Mouse (Mus musculus) B cell, adult 2 months (primary cell): ENCODE measurements around the gene Zbtb38.

Experiments used
- DNase-seq, 2 experiments: peaks; one replicate each; pipeline ENCODE4 v3.0.0; 2022

Gene Zbtb38

DNA sequence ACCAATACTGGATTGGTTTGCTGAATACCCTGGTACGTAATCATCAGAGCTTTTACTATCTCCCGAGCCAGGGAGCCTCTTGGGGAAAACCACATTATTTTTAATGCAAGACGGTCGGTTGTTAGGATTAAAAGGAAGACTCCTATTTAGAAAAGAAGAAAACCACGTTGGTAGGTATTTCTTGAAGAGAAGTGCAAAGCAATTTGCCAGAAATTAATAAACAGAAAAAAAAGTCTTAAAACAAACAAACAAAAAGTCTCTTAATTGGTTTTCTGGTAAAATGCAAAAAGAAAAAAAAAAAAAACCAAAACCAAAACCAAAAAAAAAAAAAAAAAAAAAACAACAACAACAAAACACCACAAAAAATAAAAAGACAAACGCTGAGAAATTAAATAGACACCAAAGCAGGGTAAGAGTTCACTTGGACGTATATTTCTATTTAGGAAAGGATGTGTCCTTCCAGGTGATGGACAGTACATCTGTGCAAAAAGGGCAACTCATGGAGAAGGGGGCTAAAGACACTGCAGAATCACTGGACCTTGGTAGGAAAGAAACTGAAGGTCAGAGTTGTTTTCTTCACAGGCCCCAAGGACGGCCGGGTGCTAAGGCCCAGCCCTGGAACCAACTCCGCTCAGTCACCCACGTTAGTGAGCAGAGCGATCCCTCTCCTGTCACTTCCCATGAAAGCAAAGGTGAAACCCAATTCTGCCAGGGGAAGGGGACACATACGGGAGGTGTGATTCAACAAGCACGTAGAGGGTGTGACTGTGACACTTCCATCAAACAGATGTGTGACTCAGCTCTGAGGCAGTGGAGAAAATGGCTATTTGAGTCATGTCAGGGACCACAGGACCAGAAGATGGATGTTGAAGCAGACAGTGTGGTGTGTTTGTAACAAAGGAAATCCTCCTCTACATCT lies 38.9 kb downstream of the Zbtb38 start:
- no peak for DNase-seq

DNA sequence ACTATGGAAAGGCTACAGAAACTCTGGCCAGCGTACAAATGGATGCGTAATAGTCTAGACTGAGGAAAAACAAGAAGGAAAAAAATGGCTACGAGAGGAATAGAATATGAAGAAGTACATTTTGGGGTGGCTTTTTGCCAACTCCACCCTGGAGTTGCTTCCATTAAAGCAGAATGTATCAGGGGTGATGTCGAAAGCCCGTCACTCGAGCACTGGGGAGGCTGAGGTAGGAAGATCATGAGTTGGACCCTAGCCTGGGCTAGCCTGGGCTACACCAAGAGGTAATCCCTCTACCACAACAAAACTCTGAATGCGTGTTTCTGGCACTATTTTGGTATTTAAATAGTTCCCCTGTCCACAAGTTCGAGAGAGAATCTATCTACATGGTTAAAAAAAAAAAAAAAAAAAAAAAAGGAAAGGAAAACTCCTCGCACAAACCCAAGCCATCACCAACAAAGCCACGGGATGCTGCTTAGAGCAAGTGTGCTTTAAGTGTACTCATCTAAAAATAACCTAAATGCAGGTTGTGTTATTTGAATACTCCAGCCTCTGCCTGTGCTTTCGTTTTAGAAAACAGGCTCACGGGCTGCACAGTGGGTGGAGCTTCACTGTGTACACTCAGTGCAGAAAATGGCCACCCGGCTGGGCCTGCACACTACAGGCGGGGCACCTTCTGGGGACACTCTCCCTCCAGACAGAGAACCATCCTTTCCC lies 39.7 kb downstream of the Zbtb38 start:
- DNase-seq, result peak; percentile 66 to 72

GRCm38 (mm10) chr9:96712045-96712444 lies 40.6 kb downstream of the Zbtb38 start:
- DNase-seq, result no peak

DNA sequence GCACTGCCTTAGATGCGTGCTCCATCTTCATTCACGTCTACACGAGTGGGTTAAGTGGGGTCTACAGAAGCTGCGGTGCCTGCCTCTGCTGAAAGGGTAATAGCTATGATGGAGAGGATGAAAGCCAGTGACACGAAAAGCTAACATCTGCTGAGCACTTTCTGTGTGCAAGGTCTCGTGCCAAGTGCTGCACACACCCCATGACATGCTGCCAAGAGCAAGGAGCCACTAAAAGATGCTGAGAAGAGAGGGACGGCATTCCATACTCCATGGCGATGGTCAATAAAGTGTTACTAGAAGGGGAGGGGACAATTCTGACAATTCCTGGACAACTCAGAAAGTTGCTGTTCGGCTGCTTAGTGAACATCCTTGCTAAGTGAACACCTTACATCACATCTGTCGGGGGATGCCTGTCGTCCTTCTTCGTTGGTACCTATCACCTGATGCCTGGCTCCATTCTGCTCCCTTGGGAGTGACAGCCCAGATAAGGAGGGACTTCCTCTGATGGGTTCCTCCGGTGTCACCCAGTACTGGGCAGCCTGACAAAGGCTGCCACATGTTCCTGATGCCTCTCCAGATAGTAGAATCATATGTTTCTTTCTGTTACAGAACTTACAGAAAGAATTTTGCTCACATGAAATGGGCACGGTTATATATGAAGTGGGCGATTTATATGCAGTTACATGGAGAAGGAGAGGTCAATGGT lies 42.2 kb downstream of the Zbtb38 start:
- no peak for DNase-seq

- DNase-seq, result no peak
These were observed 43.7 kb downstream of the Zbtb38 start for GRCm38 (mm10) chr9:96708905-96709304.

DNA sequence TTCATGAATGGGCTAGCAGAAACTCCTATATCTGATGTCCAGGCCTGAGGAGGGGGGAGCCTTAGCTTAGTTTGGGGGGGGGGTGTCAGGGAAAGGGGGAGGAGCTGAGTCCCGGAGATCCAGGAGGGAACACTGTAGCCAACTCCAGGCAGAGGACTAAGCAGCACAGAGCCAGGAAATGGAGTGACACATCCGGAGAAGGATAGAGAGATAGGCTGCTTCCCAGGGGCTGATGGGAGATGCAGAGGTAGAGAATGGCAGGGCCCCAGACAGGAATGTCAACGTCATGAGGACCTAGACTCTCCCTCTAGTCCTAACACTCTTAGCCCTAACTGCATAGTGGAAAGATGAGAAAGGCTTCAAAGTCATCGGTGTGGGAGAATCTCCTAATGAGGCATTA lies 44.7 kb downstream of the Zbtb38 start:
- DNase-seq, result no peak

DNA sequence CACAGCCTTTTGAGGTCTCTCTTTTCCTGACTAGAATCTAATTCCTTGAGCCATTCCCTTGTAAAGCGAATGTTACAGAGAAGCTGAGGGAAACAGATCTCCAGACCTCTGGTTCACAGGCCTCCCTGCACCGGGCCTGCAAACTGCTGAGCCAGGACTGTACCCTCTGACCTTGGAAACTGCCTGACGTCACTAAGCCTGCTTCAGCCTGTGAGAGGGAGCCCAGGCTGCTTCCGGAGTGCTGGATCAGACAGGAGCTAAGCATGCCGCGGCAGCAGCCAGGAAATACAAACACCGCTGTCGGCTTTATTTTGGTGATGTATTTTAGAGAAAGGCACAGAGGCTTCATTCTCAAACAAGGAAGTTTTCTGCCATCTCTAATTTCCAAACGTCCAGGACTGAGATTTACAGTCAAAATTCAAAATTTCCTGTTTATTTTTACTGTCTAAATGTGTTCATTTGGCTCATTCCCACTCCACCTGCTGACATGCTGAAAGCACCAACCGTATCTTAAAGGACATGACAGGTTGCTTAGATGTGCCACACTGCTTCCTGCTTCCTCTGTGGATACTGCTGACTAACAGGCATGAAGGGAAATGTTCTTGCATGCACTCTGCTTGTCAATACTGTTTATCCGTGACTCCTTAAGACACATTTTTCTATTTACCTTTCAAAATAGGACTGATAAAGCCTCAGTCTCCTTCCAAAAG lies 46.9 kb downstream of the Zbtb38 start:
- peak; percentile 23 to 45 for DNase-seq

DNA sequence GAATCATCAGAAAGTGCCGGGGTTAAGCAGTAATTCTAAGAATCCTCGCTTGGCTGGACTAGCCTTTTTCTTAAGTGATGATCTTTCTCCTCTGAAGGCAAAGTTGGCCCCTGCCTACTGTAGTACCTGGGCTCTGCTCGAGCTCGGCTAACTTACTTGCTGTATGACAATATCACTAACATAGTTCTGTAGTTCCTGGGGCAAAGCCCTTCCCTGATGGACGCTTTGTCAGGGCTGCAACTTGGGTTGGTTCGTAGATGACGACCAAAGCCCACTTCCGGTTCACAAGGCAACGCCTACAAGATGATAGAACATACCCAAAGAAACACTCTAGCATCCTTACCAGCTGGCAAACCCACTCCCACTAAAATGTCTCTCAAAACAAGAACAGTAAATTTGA lies 47.7 kb downstream of the Zbtb38 start:
- DNase-seq, result no peak

- DNase-seq, result no peak
These were observed 50.7 kb downstream of the Zbtb38 start for GRCm38 (mm10) chr9:96701891-96702290.

DNA sequence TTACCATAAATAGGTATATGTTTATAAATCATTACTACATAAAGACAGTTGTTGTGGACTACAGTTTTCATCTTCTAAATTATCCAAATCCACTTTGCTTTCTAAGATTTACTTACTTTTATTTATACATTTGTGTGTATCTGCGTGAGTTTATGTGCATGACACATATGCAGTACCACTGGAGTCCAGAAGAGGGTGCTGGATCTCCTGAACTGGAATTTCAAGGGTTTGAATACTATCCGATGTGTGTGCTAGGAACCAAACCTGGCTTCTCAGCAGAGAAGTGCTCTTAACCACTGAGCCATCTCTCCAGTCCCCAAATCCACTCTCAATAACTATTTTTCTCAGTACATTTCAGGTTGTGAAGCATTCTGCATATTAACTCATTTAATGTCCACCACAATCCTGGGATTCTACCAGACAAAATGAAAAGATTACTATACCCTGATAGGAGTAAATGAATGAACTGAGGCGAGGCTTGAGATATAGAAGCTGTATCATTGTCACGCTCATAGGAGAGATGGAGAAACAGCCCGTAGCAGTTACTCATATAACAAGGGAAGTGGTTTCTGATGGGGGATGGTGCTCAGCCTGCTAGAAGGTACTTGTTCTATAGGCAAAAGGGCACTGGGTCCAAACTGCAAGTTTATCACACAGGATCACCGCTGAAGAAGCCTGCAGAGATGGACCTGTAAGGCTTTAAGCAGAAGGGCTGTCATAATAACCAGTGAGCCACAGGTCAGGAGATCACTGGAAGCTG lies 53.2 kb downstream of the Zbtb38 start:
- peak; percentile 16 to 20 for DNase-seq

- DNase-seq, result no peak
These were observed 55.7 kb downstream of the Zbtb38 start for GRCm38 (mm10) chr9:96696788-96697492.

DNA sequence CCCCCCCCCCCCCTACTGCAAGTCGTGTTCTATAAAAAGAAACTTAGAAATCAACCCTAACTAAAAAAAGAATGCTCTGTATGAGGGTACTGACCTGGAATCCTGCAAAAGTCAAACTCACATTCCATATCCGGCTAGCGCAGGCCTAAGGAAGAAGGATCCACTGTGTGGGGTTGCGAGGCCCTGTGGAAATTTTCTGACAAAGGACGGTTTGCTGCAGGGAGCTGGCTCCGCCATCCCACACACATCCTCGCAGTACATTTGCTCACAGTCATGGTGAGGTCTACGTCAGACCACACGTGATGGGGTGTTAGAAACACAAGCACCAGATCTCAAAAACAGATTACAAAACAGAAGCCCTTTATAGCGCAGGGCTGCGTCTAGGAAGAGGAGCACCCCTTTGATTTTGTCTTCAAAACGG lies 56.5 kb downstream of the Zbtb38 start:
- no peak for DNase-seq

DNA sequence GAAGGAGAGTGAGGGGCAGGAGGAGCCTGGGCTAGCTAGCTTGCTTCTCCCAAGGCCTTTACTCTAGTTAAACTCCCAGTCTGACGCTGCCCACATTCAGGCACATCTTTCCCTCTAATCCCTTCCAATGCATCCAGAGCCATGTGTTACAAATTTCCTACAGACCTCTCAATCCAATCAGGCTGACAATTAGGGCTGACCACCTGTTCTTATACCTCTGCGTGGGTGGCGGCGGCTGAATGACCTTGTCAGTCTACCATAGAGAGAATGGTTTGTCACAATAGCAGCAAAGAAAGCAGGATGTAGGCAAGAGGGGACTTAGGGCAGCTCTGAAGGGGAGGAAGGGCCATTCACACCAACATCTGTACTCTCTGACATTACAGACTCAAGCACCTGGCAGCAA lies 62.2 kb downstream of the Zbtb38 start:
- DNase-seq, result no peak

GRCm38 (mm10) chr9:96689076-96689475 lies 63.6 kb downstream of the Zbtb38 start:
- DNase-seq, result no peak

GRCm38 (mm10) chr9:96688194-96688875 lies 64.3 kb downstream of the Zbtb38 start:
- DNase-seq, result no peak

GRCm38 (mm10) chr9:96687591-96688186 lies 64.9 kb downstream of the Zbtb38 start:
- no peak for DNase-seq

- no peak for DNase-seq
These were observed 67.0 kb downstream of the Zbtb38 start for GRCm38 (mm10) chr9:96685600-96686084.

DNA sequence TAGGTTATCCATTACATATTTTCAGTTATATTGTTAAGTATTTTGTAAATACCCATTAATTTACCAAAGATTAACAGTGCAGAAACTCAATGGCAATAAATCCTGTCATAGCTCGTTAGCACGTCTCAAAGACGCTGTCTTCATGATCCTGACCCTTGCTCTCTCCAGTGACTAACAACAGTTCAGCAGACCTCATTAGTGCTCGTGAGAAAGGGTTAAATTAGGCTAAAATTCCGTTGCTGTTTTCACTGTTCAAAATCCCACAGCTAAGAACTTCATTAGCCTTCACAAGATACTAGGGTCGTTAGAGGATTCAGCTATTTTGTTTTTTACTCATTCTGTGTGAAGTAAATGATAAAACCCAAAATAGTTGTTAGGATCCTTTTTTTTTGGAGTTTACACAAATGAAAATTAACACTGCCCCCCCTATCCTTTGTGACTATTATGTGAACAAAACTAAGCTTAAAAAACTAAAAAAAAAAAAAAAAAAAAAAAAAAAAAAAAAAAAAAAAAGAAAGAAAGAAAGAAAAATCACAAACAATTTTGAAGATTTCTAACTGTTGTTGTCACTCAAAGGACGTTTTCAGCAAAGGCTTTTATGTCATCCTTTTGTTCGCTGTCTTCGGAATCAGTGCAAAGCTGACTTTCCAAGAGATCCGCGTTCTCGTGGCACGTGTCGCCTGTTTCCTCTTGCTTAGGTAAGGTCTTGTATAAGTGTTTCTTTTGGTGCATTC lies 67.6 kb downstream of the Zbtb38 start:
- no peak for DNase-seq

- no peak for DNase-seq
These were observed 68.4 kb downstream of the Zbtb38 start for GRCm38 (mm10) chr9:96684165-96684792.
